Mouse (Mus musculus): Measurements from ENCODE around the gene Kcnmb4. TPM values are rescaled to one million over a fixed set of nuclear protein-coding genes. Genes with fewer than 3 reads are reported as not detected.

The Kcnmb4 gene
- polyA plus RNA-seq, 1 experiment from 2014 or later = 9.5 TPM

DNA sequence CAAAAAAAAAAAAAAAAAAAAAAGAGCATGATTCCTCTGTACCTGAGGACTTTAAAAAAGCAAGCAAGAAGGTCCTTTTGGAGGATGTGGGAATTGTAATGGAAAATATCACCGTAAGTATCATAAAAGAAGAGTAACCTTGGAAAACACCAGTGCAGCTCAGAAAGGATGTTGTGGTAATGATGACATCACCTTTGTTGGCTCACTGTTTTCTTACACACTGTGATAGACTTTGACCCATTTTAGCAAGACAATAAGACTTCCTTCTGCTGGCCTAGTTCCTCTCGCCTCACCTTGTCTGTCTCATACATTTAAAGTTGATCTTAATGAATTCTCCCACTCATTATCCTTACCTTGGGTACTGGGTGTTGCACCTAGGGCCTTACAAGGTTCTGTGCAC, 51.1 kb downstream of the Kcnmb4 start:
- Histone ChIP-seq H3K4me1 (replicated peaks; ENCODE audit: control insufficient read depth, insufficient read depth, low read length) (no peaks in the 10 kb centered on the region; the same call in 1 of the 2 replicates), H3K9me3 (ENCODE audit: control insufficient read depth, low read length) (no peaks in the 10 kb centered on the region; the same call in 1 of the 2 replicates), H3K27ac (ENCODE audit: low read depth, low read length) (no peak overlapping the region), H3K4me2 (ENCODE audit: low read depth, low read length, severe bottlenecking) (no peak overlapping the region), H3K27me3 (ENCODE audit: control insufficient read depth, insufficient read depth, low read length) (no peaks in the 10 kb centered on the region), H3K9ac (ENCODE audit: low read length) (no peak overlapping the region), H3K36me3 (ENCODE audit: control insufficient read depth, insufficient read depth, low read length) (no peaks in the 10 kb centered on the region), H3K4me3 (ENCODE audit: low read depth, low read length) (no peak overlapping the region)
- ATAC-seq (replicated peaks; ENCODE audit: low FRiP score) = no peak
- no peak for DNase-seq (ENCODE audit: low spot score)
- WGBS = 94% methylated on average over 2 of the region's 2 CpGs

DNA sequence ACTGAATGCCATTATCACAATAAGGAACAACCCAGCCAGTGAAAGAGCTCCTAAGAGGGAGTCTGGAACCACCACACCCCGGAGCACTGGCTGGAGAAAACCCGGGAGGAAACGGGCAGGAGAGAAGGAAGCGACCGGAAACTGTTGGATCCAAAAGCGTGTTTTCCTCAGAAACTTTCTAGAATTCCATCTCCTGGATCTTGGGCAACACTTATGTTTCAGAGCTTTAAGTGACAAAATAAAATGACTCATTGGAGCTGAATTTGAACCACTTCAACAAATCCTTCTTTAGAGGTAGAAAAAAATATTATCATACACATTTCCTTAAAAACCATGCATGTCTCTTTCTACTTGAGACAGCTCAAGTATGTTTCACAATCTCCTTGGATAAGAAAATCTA, 52.7 kb downstream of the Kcnmb4 start:
- Histone ChIP-seq H3K4me2 (ENCODE audit: low read depth, low read length, severe bottlenecking) (no peak overlapping the region), H3K9ac (ENCODE audit: low read length) (no peak overlapping the region), H3K27ac (ENCODE audit: low read depth, low read length) (no peak overlapping the region), H3K36me3 (ENCODE audit: control insufficient read depth, insufficient read depth, low read length) (no peaks in the 10 kb centered on the region), H3K4me1 (replicated peaks; ENCODE audit: control insufficient read depth, insufficient read depth, low read length) (no peaks in the 10 kb centered on the region; the same call in 1 of the 2 replicates), H3K4me3 (ENCODE audit: low read depth, low read length) (no peak overlapping the region), H3K9me3 (ENCODE audit: control insufficient read depth, low read length) (no peaks in the 10 kb centered on the region), H3K27me3 (ENCODE audit: control insufficient read depth, insufficient read depth, low read length) (no peaks in the 10 kb centered on the region)
- ATAC-seq (replicated peaks; ENCODE audit: low FRiP score) = no peak
- WGBS = 84% methylated on average over 6 of the region's 6 CpGs
- no peak for DNase-seq (ENCODE audit: low spot score)

DNA sequence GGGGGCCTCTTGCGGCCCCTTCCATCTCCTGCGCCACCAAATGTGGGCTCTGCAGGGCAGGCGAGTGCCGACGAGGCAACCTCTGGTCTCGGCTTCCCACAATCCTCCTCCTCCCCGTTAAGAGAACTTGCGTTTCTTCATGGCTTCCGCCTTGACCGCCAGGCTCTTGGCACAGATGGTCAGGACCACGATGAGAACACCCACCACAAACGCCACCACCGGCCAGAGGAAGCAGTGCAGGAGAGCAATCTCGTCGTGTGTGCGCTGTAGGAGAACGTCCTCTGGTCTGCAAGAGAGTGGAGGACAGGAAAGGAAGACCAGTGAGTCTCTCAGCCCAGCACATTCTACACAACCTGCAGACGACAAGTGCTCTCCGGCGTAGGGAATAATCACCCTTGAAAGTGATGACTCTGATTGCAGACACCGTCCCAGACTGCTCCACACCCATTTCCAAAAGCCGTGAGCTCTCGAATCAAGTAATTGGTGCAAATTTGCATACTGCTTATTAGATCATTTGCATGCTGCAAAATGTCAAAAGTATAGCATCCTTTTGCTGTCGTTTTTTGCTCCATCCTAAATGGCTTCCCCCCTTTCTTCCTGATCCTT, 55.5 kb downstream of the Kcnmb4 start:
- no peak overlapping the region for H3K9ac ChIP-seq (ENCODE audit: low read length)
- 72% methylated on average over 24 of the region's 24 CpGs for WGBS
- no peak for DNase-seq (ENCODE audit: low spot score)
- no peaks in the 10 kb centered on the region for H3K9me3 ChIP-seq (ENCODE audit: control insufficient read depth, low read length)
- ATAC-seq (replicated peaks; ENCODE audit: low FRiP score) = no peak
- no peaks in the 10 kb centered on the region for H3K36me3 ChIP-seq (ENCODE audit: control insufficient read depth, insufficient read depth, low read length)
- no peak overlapping the region for H3K4me2 ChIP-seq (ENCODE audit: low read depth, low read length, severe bottlenecking)
- no peaks in the 10 kb centered on the region for H3K27me3 ChIP-seq (ENCODE audit: control insufficient read depth, insufficient read depth, low read length)
- H3K4me3 ChIP-seq (ENCODE audit: low read depth, low read length) = no peak overlapping the region
- H3K4me1 ChIP-seq (replicated peaks; ENCODE audit: control insufficient read depth, insufficient read depth, low read length) = no peaks in the 10 kb centered on the region; the same call in 1 of the 2 replicates
- H3K27ac ChIP-seq (ENCODE audit: low read depth, low read length) = no peak overlapping the region

DNA sequence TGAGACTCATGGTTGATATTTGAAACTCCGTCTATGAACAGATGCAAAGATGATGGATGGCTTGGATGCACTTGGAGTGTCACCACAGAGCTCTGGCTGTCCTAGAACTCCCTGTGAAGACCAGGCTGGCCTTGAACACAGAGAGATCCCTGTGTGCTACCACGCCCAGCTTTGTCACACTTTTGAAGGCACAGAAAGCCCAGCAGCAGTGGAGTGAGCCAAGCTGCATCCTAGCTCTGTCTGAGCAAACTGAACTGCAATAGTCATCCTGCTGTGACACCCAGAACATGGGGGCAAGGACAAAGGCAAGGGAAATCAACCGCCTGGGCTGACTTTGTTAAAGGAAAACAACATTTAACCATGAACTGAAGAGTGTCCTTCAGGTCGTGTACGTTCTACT, 57.0 kb downstream of the Kcnmb4 start:
- H3K4me1 ChIP-seq (replicated peaks; ENCODE audit: control insufficient read depth, insufficient read depth, low read length) = no peaks in the 10 kb centered on the region; the same call in 1 of the 2 replicates
- H3K27me3 ChIP-seq (ENCODE audit: control insufficient read depth, insufficient read depth, low read length) = no peaks in the 10 kb centered on the region
- no peak for ATAC-seq (replicated peaks; ENCODE audit: low FRiP score)
- no peaks in the 10 kb centered on the region for H3K36me3 ChIP-seq (ENCODE audit: control insufficient read depth, insufficient read depth, low read length)
- 64% methylated on average over 5 of the region's 5 CpGs for WGBS
- H3K4me2 ChIP-seq (ENCODE audit: low read depth, low read length, severe bottlenecking) = no peak overlapping the region
- H3K27ac ChIP-seq (ENCODE audit: low read depth, low read length) = no peak overlapping the region
- DNase-seq (ENCODE audit: low spot score) = no peak
- no peak overlapping the region for H3K9ac ChIP-seq (ENCODE audit: low read length)
- no peaks in the 10 kb centered on the region for H3K9me3 ChIP-seq (ENCODE audit: control insufficient read depth, low read length)
- H3K4me3 ChIP-seq (ENCODE audit: low read depth, low read length) = no peak overlapping the region

DNA sequence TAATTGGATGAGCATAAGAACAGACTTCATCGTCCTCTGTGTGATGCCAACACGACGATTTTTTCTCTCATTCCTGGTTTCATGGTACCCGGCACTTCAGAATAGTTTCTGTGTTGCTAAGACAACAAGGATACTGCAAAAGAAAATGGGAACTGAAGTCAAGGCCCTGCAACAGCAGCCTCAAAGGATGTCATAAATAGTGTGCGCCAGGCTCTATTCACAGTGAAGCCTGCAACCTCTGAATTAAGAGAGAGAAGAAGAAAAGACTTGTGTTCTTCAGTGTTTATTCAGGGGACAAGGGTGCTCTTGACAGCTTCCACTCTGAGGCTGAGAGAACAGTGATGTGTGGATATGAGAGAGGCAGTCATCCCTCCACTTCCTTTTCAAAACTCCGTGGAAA, 57.5 kb downstream of the Kcnmb4 start:
- H3K4me1 ChIP-seq (replicated peaks; ENCODE audit: control insufficient read depth, insufficient read depth, low read length) = no peaks in the 10 kb centered on the region; the same call in 1 of the 2 replicates
- no peak overlapping the region for H3K4me2 ChIP-seq (ENCODE audit: low read depth, low read length, severe bottlenecking)
- H3K36me3 ChIP-seq (ENCODE audit: control insufficient read depth, insufficient read depth, low read length) = no peaks in the 10 kb centered on the region
- no peak overlapping the region for H3K4me3 ChIP-seq (ENCODE audit: low read depth, low read length)
- no peak overlapping the region for H3K9ac ChIP-seq (ENCODE audit: low read length)
- 58% methylated on average over 6 of the region's 6 CpGs for WGBS
- H3K27me3 ChIP-seq (ENCODE audit: control insufficient read depth, insufficient read depth, low read length) = no peaks in the 10 kb centered on the region
- DNase-seq (ENCODE audit: low spot score) = no peak
- no peak for ATAC-seq (replicated peaks; ENCODE audit: low FRiP score)
- no peak overlapping the region for H3K27ac ChIP-seq (ENCODE audit: low read depth, low read length)
- H3K9me3 ChIP-seq (ENCODE audit: control insufficient read depth, low read length) = no peaks in the 10 kb centered on the region

GRCm38 (mm10) chr10:116410826-116411225, 62.9 kb downstream of the Kcnmb4 start:
- no peaks in the 10 kb centered on the region for H3K9me3 ChIP-seq (ENCODE audit: control insufficient read depth, low read length)
- no peaks in the 10 kb centered on the region for H3K4me1 ChIP-seq (replicated peaks; ENCODE audit: control insufficient read depth, insufficient read depth, low read length)
- ATAC-seq (replicated peaks; ENCODE audit: low FRiP score) = no peak
- H3K9ac ChIP-seq (ENCODE audit: low read length) = no peak overlapping the region
- H3K27ac ChIP-seq (ENCODE audit: low read depth, low read length) = no peak overlapping the region
- H3K27me3 ChIP-seq (ENCODE audit: control insufficient read depth, insufficient read depth, low read length) = no peaks in the 10 kb centered on the region
- no peak for DNase-seq (ENCODE audit: low spot score)
- no peak overlapping the region for H3K4me2 ChIP-seq (ENCODE audit: low read depth, low read length, severe bottlenecking)
- no peak overlapping the region for H3K4me3 ChIP-seq (ENCODE audit: low read depth, low read length)
- WGBS = 65% methylated on average over 9 of the region's 9 CpGs
- H3K36me3 ChIP-seq (ENCODE audit: control insufficient read depth, insufficient read depth, low read length) = no peaks in the 10 kb centered on the region

GRCm38 (mm10) chr10:116407684-116408359, 65.9 kb downstream of the Kcnmb4 start:
- Histone ChIP-seq H3K36me3 (ENCODE audit: control insufficient read depth, insufficient read depth, low read length) (no peaks in the 10 kb centered on the region), H3K9me3 (ENCODE audit: control insufficient read depth, low read length) (no peaks in the 10 kb centered on the region), H3K9ac (ENCODE audit: low read length) (no peak overlapping the region), H3K4me3 (ENCODE audit: low read depth, low read length) (no peak overlapping the region), H3K27ac (ENCODE audit: low read depth, low read length) (no peak overlapping the region), H3K4me1 (replicated peaks; ENCODE audit: control insufficient read depth, insufficient read depth, low read length) (no peaks in the 10 kb centered on the region), H3K27me3 (ENCODE audit: control insufficient read depth, insufficient read depth, low read length) (no peaks in the 10 kb centered on the region), H3K4me2 (ENCODE audit: low read depth, low read length, severe bottlenecking) (no peak overlapping the region)
- DNase-seq (ENCODE audit: low spot score) = no peak
- 76% methylated on average over 19 of the region's 19 CpGs for WGBS
- no peak for ATAC-seq (replicated peaks; ENCODE audit: low FRiP score)

DNA sequence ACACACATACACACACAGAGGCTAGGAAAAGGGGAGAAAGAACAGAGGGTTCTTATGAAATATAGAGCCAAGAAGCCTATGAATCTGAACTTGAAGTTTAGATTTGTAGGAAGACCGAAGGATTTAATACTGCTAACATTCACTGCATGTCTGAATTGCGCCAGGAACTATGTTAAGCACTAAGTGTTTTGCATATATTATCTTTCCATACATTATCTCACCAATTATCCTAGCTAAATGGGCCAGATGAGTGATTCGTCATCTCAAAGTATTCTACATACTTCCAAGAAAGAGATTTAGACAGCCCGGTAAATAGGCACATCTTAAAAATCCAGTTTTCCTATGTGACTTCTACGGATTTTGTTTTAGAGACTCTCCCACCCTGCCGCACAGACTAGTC, 68.7 kb downstream of the Kcnmb4 start:
- no peak overlapping the region for H3K9ac ChIP-seq (ENCODE audit: low read length)
- H3K9me3 ChIP-seq (ENCODE audit: control insufficient read depth, low read length) = no peaks in the 10 kb centered on the region
- no peak overlapping the region for H3K4me3 ChIP-seq (ENCODE audit: low read depth, low read length)
- 92% methylated on average over 6 of the region's 6 CpGs for WGBS
- H3K27ac ChIP-seq (ENCODE audit: low read depth, low read length) = no peak overlapping the region
- H3K4me2 ChIP-seq (ENCODE audit: low read depth, low read length, severe bottlenecking) = no peak overlapping the region
- DNase-seq (ENCODE audit: low spot score) = no peak
- no peaks in the 10 kb centered on the region for H3K27me3 ChIP-seq (ENCODE audit: control insufficient read depth, insufficient read depth, low read length)
- no peaks in the 10 kb centered on the region for H3K4me1 ChIP-seq (replicated peaks; ENCODE audit: control insufficient read depth, insufficient read depth, low read length)
- H3K36me3 ChIP-seq (ENCODE audit: control insufficient read depth, insufficient read depth, low read length) = no peaks in the 10 kb centered on the region
- no peak for ATAC-seq (replicated peaks; ENCODE audit: low FRiP score)

DNA sequence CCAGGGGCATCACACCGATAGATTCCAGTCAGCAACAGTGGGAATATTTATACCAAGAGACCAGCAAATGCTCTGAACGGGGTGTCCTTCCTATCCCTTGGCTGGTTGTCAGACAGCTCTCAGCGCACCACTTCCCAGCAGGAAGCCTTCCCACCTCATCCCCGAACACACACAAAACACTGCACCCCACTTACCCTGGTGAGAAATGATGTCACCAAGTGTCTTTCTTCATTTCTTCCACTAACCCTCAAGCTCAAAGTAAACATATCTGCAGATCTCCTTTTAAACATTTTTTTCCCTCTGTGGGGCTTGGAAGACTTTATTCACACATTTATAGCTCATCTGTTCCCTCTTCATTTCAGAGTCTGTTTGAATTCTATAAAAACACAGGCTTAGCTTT, 70.0 kb downstream of the Kcnmb4 start:
- H3K9ac ChIP-seq (ENCODE audit: low read length) = no peak overlapping the region
- WGBS = 82% methylated on average over 4 of the region's 4 CpGs
- no peak overlapping the region for H3K4me3 ChIP-seq (ENCODE audit: low read depth, low read length)
- no peaks in the 10 kb centered on the region for H3K4me1 ChIP-seq (replicated peaks; ENCODE audit: control insufficient read depth, insufficient read depth, low read length)
- H3K4me2 ChIP-seq (ENCODE audit: low read depth, low read length, severe bottlenecking) = no peak overlapping the region
- H3K27me3 ChIP-seq (ENCODE audit: control insufficient read depth, insufficient read depth, low read length) = no peaks in the 10 kb centered on the region
- no peak overlapping the region for H3K27ac ChIP-seq (ENCODE audit: low read depth, low read length)
- DNase-seq (ENCODE audit: low spot score) = no peak
- no peaks in the 10 kb centered on the region for H3K36me3 ChIP-seq (ENCODE audit: control insufficient read depth, insufficient read depth, low read length)
- no peak for ATAC-seq (replicated peaks; ENCODE audit: low FRiP score)
- no peaks in the 10 kb centered on the region for H3K9me3 ChIP-seq (ENCODE audit: control insufficient read depth, low read length)

Measured in forebrain, embryonic 11.5 days (tissue).